Mouse (Mus musculus) embryonic facial prominence, embryonic 15.5 days (tissue): ENCODE data around the gene Ano6. TPM values are rescaled to one million over a fixed set of nuclear protein-coding genes. Genes with fewer than 3 reads are reported as not detected.
A peak's percentile ranks its signal among the peaks of the same experiment; 100 is the strongest.

Experiments
- ATAC-seq: fragments of 200-750 bp; cut with Nextera tagmentation; 2 replicates; pipeline ENCODE4 v1.8.0; 2017; ENCODE audit warnings: low read depth, moderate TSS enrichment; ENCODE audit not compliant: insufficient number of reproducible peaks, low FRiP score, low TSS enrichment
- H3K27ac ChIP-seq: fragments of 300-500 bp; sonication (generic); replicated peaks from 2 replicates; pipeline ENCODE4 v1.5.1; 2015; ENCODE audit warnings: mild to moderate bottlenecking, inconsistent platforms
- H3K27me3 ChIP-seq: fragments of 300-500 bp; sonication (generic); 2 replicates; pipeline ENCODE4 v1.6.1; 2015; ENCODE audit warnings: inconsistent platforms
- H3K36me3 ChIP-seq: fragments of 300-500 bp; sonication (generic); 2 replicates; pipeline ENCODE4 v1.6.1; 2015; ENCODE audit warnings: mild to moderate bottlenecking, inconsistent platforms
- H3K4me1 ChIP-seq: fragments of 300-500 bp; sonication (generic); 2 replicates; pipeline ENCODE4 v1.6.1; 2015; ENCODE audit warnings: inconsistent platforms
- H3K4me2 ChIP-seq: fragments of 300-500 bp; sonication (generic); replicated peaks from 2 replicates; pipeline ENCODE4 v1.6.1; 2015; ENCODE audit warnings: mild to moderate bottlenecking, inconsistent platforms
- H3K4me3 ChIP-seq: fragments of 300-500 bp; sonication (generic); replicated peaks from 2 replicates; pipeline ENCODE4 v1.5.1; 2015; ENCODE audit warnings: mild to moderate bottlenecking, inconsistent platforms
- H3K9ac ChIP-seq: fragments of 300-500 bp; sonication (generic); 2 replicates; pipeline ENCODE4 v1.6.1; 2015; ENCODE audit warnings: inconsistent platforms
- H3K9me3 ChIP-seq: fragments of 300-500 bp; sonication (generic); replicated peaks from 2 replicates; pipeline ENCODE4 v1.6.1; 2016; ENCODE audit warnings: inconsistent platforms
- WGBS: fragments of 180-500 bp; shearing (Covaris S2); methylation state at CpG from one replicate; pipeline ENCODE4 v1.1.7; 2015; 5-methylcytosine and 5-hydroxymethylcytosine counted together
- polyA plus RNA-seq: library from polyadenylated mRNA; unstranded; fragments of >200 nt; fragmentation: Nextera tagmentation; extraction: Ambion mirVana; gene quantifications from 2 replicates; pipeline ENCODE4 v1.2.1, GENCODE M21; 2015

The Ano6 gene
- polyA plus RNA-seq, 1 experiment from 2014 or later, result 51.5 TPM

- peak overlapping the region; percentile 25; the same call in 1 of the 2 replicates for H3K27ac ChIP-seq
- no peak for ATAC-seq
- no peaks in the 10 kb centered on the region for H3K36me3 ChIP-seq
- H3K4me1 ChIP-seq, result peaks cover 45% of the 10 kb centered on the region
- no peaks in the 10 kb centered on the region for H3K9me3 ChIP-seq
- H3K27me3 ChIP-seq, result no peaks in the 10 kb centered on the region
- H3K9ac ChIP-seq, result no peak overlapping the region
- no peak overlapping the region; the same call in 1 of the 2 replicates for H3K4me2 ChIP-seq
- H3K4me3 ChIP-seq, result no peak overlapping the region
- 61% methylated on average over 10 of the region's 10 CpGs for WGBS
These were observed 94.3 kb downstream of the Ano6 start for GRCm38 (mm10) chr15:95884658-95885620.

GRCm38 (mm10) chr15:95885953-95886820 is 95.5 kb downstream of the Ano6 start:
- Histone ChIP-seq H3K4me3 (no peak overlapping the region), H3K36me3 (no peaks in the 10 kb centered on the region), H3K27ac (peak overlapping the region; percentile 71), H3K9me3 (no peaks in the 10 kb centered on the region), H3K4me2 (peak overlapping the region; percentile 13; the same call in 1 of the 2 replicates), H3K4me1 (peaks cover 45% of the 10 kb centered on the region), H3K9ac (no peak overlapping the region), H3K27me3 (no peaks in the 10 kb centered on the region)
- ATAC-seq, result peak; percentile 41
- WGBS, result 46% methylated on average over 18 of the region's 18 CpGs

GRCm38 (mm10) chr15:95887365-95887764 is 96.7 kb downstream of the Ano6 start:
- WGBS, result 21% methylated on average over 5 of the region's 5 CpGs
- Histone ChIP-seq H3K4me1 (peaks cover 45% of the 10 kb centered on the region), H3K4me2 (no peak overlapping the region), H3K4me3 (no peak overlapping the region), H3K36me3 (no peaks in the 10 kb centered on the region), H3K9ac (no peak overlapping the region), H3K9me3 (no peaks in the 10 kb centered on the region), H3K27me3 (no peaks in the 10 kb centered on the region), H3K27ac (peak overlapping the region; percentile 71)
- no peak for ATAC-seq

GRCm38 (mm10) chr15:95888556-95888955 is 97.9 kb downstream of the Ano6 start:
- H3K27me3 ChIP-seq, result no peaks in the 10 kb centered on the region
- no peak for ATAC-seq
- 77% methylated on average over 5 of the region's 5 CpGs for WGBS
- no peak overlapping the region for H3K4me3 ChIP-seq
- H3K27ac ChIP-seq, result no peak overlapping the region
- no peaks in the 10 kb centered on the region for H3K9me3 ChIP-seq
- H3K9ac ChIP-seq, result no peak overlapping the region
- H3K36me3 ChIP-seq, result no peaks in the 10 kb centered on the region
- peaks cover 45% of the 10 kb centered on the region for H3K4me1 ChIP-seq
- no peak overlapping the region for H3K4me2 ChIP-seq

GRCm38 (mm10) chr15:95890368-95890767 is 99.7 kb downstream of the Ano6 start:
- Histone ChIP-seq H3K4me2 (no peak overlapping the region), H3K27ac (no peak overlapping the region), H3K36me3 (no peaks in the 10 kb centered on the region), H3K4me3 (no peak overlapping the region), H3K9ac (no peak overlapping the region), H3K27me3 (no peaks in the 10 kb centered on the region), H3K4me1 (peaks cover 35% of the 10 kb centered on the region), H3K9me3 (no peaks in the 10 kb centered on the region)
- no peak for ATAC-seq
- 91% methylated on average over 5 of the region's 5 CpGs for WGBS

- Histone ChIP-seq H3K27ac (no peak overlapping the region), H3K9ac (no peak overlapping the region), H3K9me3 (no peaks in the 10 kb centered on the region), H3K36me3 (0 out of 2 replicates have a peak, but pooled peaks cover 5% of the 10 kb centered on the region), H3K4me1 (peaks cover 19% of the 10 kb centered on the region), H3K4me3 (no peak overlapping the region), H3K4me2 (no peak overlapping the region), H3K27me3 (no peaks in the 10 kb centered on the region)
- WGBS, result 31% methylated on average over 4 of the region's 4 CpGs
- no peak for ATAC-seq
These were observed 101.5 kb downstream of the Ano6 start for GRCm38 (mm10) chr15:95892171-95892570.

GRCm38 (mm10) chr15:95892929-95893328 is 102.3 kb downstream of the Ano6 start:
- 70% methylated on average over 10 of the region's 10 CpGs for WGBS
- Histone ChIP-seq H3K27me3 (no peaks in the 10 kb centered on the region), H3K9me3 (no peaks in the 10 kb centered on the region), H3K4me3 (no peak overlapping the region), H3K27ac (no peak overlapping the region), H3K36me3 (0 out of 2 replicates have a peak, but pooled peaks cover 5% of the 10 kb centered on the region), H3K4me1 (peaks cover 11% of the 10 kb centered on the region; the same call in 1 of the 2 replicates), H3K9ac (no peak overlapping the region), H3K4me2 (no peak overlapping the region)
- no peak for ATAC-seq

- Histone ChIP-seq H3K4me3 (no peak overlapping the region), H3K9me3 (no peaks in the 10 kb centered on the region), H3K4me2 (no peak overlapping the region), H3K4me1 (0 out of 2 replicates have a peak, but pooled peaks cover 2% of the 10 kb centered on the region), H3K27ac (no peak overlapping the region), H3K9ac (no peak overlapping the region), H3K27me3 (no peaks in the 10 kb centered on the region), H3K36me3 (0 out of 2 replicates have a peak, but pooled peaks cover 5% of the 10 kb centered on the region)
- WGBS, result 92% methylated on average over 7 of the region's 7 CpGs
- ATAC-seq, result no peak
These were observed 105.1 kb downstream of the Ano6 start for GRCm38 (mm10) chr15:95895699-95896098.

GRCm38 (mm10) chr15:95897653-95898052 is 107.0 kb downstream of the Ano6 start:
- no peak overlapping the region for H3K9ac ChIP-seq
- H3K27me3 ChIP-seq, result no peaks in the 10 kb centered on the region
- no peak overlapping the region for H3K27ac ChIP-seq
- H3K4me1 ChIP-seq, result 0 out of 2 replicates have a peak, but pooled peaks cover 2% of the 10 kb centered on the region
- 70% methylated on average over 12 of the region's 12 CpGs for WGBS
- H3K4me3 ChIP-seq, result no peak overlapping the region
- no peak overlapping the region for H3K4me2 ChIP-seq
- H3K36me3 ChIP-seq, result 0 out of 2 replicates have a peak, but pooled peaks cover 5% of the 10 kb centered on the region
- H3K9me3 ChIP-seq, result no peaks in the 10 kb centered on the region
- no peak for ATAC-seq

- H3K4me3 ChIP-seq, result no peak overlapping the region
- H3K4me1 ChIP-seq, result no peaks in the 10 kb centered on the region
- 90% methylated on average over 6 of the region's 6 CpGs for WGBS
- ATAC-seq, result no peak
- H3K4me2 ChIP-seq, result no peak overlapping the region
- no peaks in the 10 kb centered on the region for H3K27me3 ChIP-seq
- no peak overlapping the region for H3K27ac ChIP-seq
- no peak overlapping the region for H3K9ac ChIP-seq
- H3K9me3 ChIP-seq, result no peaks in the 10 kb centered on the region
- 0 out of 2 replicates have a peak, but pooled peaks cover 5% of the 10 kb centered on the region for H3K36me3 ChIP-seq
These were observed 107.8 kb downstream of the Ano6 start for GRCm38 (mm10) chr15:95898438-95898837.

- H3K4me1 ChIP-seq, result peaks cover 12% of the 10 kb centered on the region
- H3K9me3 ChIP-seq, result no peaks in the 10 kb centered on the region
- WGBS, result 83% methylated on average over 5 of the region's 5 CpGs
- no peaks in the 10 kb centered on the region for H3K27me3 ChIP-seq
- no peak overlapping the region for H3K27ac ChIP-seq
- no peaks in the 10 kb centered on the region for H3K36me3 ChIP-seq
- no peak overlapping the region for H3K4me3 ChIP-seq
- ATAC-seq, result no peak
- no peak overlapping the region for H3K4me2 ChIP-seq
- no peak overlapping the region for H3K9ac ChIP-seq
These were observed 111.8 kb downstream of the Ano6 start for GRCm38 (mm10) chr15:95902396-95902795.
